Mouse (Mus musculus) embryo, embryonic 10.5 days (tissue): Measurements from ENCODE around the gene Mrpl30.

Source experiments
- DNase-seq: peaks from one replicate; pipeline ENCODE4 v3.0.0-alpha.2; 2015; ENCODE audit warnings: low spot score

The Mrpl30 gene

GRCm38 (mm10) chr1:37890025-37890652 lies at the start of gene Mrpl30, which contains the start of gene Mitd1:
Gene Mrpl30 (plus strand): TSS chr1:37890477.
Gene Mitd1 (minus strand): TSS chr1:37890411.
- peak; percentile 94 for DNase-seq

- DNase-seq: no peak
Measured at GRCm38 (mm10) chr1:37846878-37847277, 43.4 kb upstream of the Mrpl30 start.

GRCm38 (mm10) chr1:37850696-37851095 lies 39.6 kb upstream of the Mrpl30 start:
- DNase-seq: no peak

- peak; percentile 99 for DNase-seq
Measured at GRCm38 (mm10) chr1:37864511-37865400, 25.5 kb upstream of the Mrpl30 start.

- DNase-seq: peak; percentile 16
Measured at GRCm38 (mm10) chr1:37865401-37866215, 24.7 kb upstream of the Mrpl30 start.

- no peak for DNase-seq
Measured at GRCm38 (mm10) chr1:37866286-37866685, 24.0 kb upstream of the Mrpl30 start, which contains the start of gene Tsga10. Gene Tsga10 (minus strand): TSS chr1:37866429.

- DNase-seq: peak; percentile 63
Measured at GRCm38 (mm10) chr1:37867056-37867455, 23.2 kb upstream of the Mrpl30 start.

- DNase-seq: no peak
Measured at GRCm38 (mm10) chr1:37867684-37868322, 22.5 kb upstream of the Mrpl30 start.

- no peak for DNase-seq
Measured at GRCm38 (mm10) chr1:37868640-37869039, 21.6 kb upstream of the Mrpl30 start.

- DNase-seq: no peak
Measured at GRCm38 (mm10) chr1:37869362-37869761, 20.9 kb upstream of the Mrpl30 start.

GRCm38 (mm10) chr1:37871704-37872103 lies 18.6 kb upstream of the Mrpl30 start, which contains the start of gene Lipt1:
Gene Lipt1 (plus strand): TSS chr1:37871738.
- DNase-seq: no peak

- DNase-seq: peak; percentile 87
Measured at GRCm38 (mm10) chr1:37872131-37873067, 17.9 kb upstream of the Mrpl30 start.

GRCm38 (mm10) chr1:37873157-37873556 lies 17.1 kb upstream of the Mrpl30 start:
- no peak for DNase-seq

GRCm38 (mm10) chr1:37877736-37878460 lies 12.4 kb upstream of the Mrpl30 start:
- DNase-seq: no peak

- DNase-seq: no peak
Measured at GRCm38 (mm10) chr1:37883411-37883810, 6.9 kb upstream of the Mrpl30 start.

- DNase-seq: no peak
Measured at GRCm38 (mm10) chr1:37884451-37884850, 5.8 kb upstream of the Mrpl30 start.

GRCm38 (mm10) chr1:37889206-37889605 lies 1.1 kb upstream of the Mrpl30 start:
- DNase-seq: no peak

- no peak for DNase-seq
Measured at GRCm38 (mm10) chr1:37891400-37891799, 1.1 kb downstream of the Mrpl30 start.

- no peak for DNase-seq
Measured at GRCm38 (mm10) chr1:37894606-37895005, 4.3 kb downstream of the Mrpl30 start.

GRCm38 (mm10) chr1:37899816-37900215 lies 9.5 kb downstream of the Mrpl30 start:
- no peak for DNase-seq
